Mouse (Mus musculus) cortical plate, adult 2 months (tissue): ENCODE measurements around the gene Atg10.

Experiments
- CTCF ChIP-seq: fragments of 200-500 bp; IDR thresholded peaks from 2 replicates; pipeline ENCODE4 v1.5.1; 2011; ENCODE audit warnings: mild to moderate bottlenecking, control low read depth, low read length; ENCODE audit not compliant: insufficient read depth; ENCODE audit errors: extremely low read depth
- POLR2A ChIP-seq: fragments of 200-500 bp; IDR thresholded peaks from 2 replicates; pipeline ENCODE4 v1.6.1; 2011; ENCODE audit warnings: mild to moderate bottlenecking, low read length, control low read depth; ENCODE audit not compliant: insufficient read depth; ENCODE audit errors: extremely low read depth

- TF ChIP-seq CTCF (no peak), POLR2A (no peak)
These were observed 129.6 kb downstream of the Atg10 start for GRCm38 (mm10) chr13:91094196-91094595.
